Mouse (Mus musculus) gastrocnemius, adult 18-20 months (tissue): Measurements from ENCODE around the gene Clec18a. TPM values are rescaled to one million over a fixed set of nuclear protein-coding genes. Genes with fewer than 3 reads are reported as not detected.
"Not testable (repeated sequence)": the region's sequence is repeated elsewhere in the genome, so short reads cannot be mapped to it uniquely, and the experiment has no call there.

Source experiments
- DNase-seq: peaks from one replicate; pipeline ENCODE4 v3.0.0; 2021; ENCODE audit warnings: low spot score
- long read RNA-seq, 2 experiments: library from polyadenylated mRNA; stranded (forward); transcript quantifications; one replicate each; pipeline ENCODE4 v2.0.0; 2021
- total RNA-seq, 2 experiments: library from RNA; stranded (reverse); gene quantifications; 2 replicates each; pipeline ENCODE4 v1.2.3; 2021

Clec18a gene
- total RNA-seq = under 1 TPM; 0.38 to 0.62 TPM
- long read RNA-seq, experiment 1, partial matches to known transcripts = 0 of 2 reads
- long read RNA-seq, experiment 1, other reads (novel, unspliced or antisense) = 2 of 2 reads
- long read RNA-seq, experiment 2 = 0 reads

GRCm38 (mm10) chr8:111092326-111092725 lies at the start of gene Clec18a:
Clec18a (minus strand) TSS chr8:111092426.
- DNase-seq = not testable (repeated sequence)

GRCm38 (mm10) chr8:111130756-111131155 lies 38.5 kb upstream of the Clec18a start:
- DNase-seq = no peak

GRCm38 (mm10) chr8:111119481-111119880 lies 27.3 kb upstream of the Clec18a start:
- DNase-seq = no peak

GRCm38 (mm10) chr8:111114891-111115290 lies 22.7 kb upstream of the Clec18a start:
- no peak for DNase-seq

- peak; percentile 12 for DNase-seq
These were observed 2.6 kb upstream of the Clec18a start for GRCm38 (mm10) chr8:111094719-111095302.

- DNase-seq = peak; percentile 91
These were observed 1.9 kb upstream of the Clec18a start, which contains the start of gene Pdpr for GRCm38 (mm10) chr8:111093865-111094718. Pdpr (plus strand) TSS chr8:111094630.

GRCm38 (mm10) chr8:111091706-111092105 lies 520 bp downstream of the Clec18a start:
- DNase-seq = peak; percentile 64

GRCm38 (mm10) chr8:111090126-111090525 lies 2.1 kb downstream of the Clec18a start:
- DNase-seq = peak; percentile 79

GRCm38 (mm10) chr8:111083936-111084335 lies 8.3 kb downstream of the Clec18a start:
- not testable (repeated sequence) for DNase-seq

GRCm38 (mm10) chr8:111081580-111082258 lies 10.5 kb downstream of the Clec18a start:
- DNase-seq = no peak

GRCm38 (mm10) chr8:111079861-111080271 lies 12.4 kb downstream of the Clec18a start:
- peak; percentile 51 for DNase-seq

- DNase-seq = no peak
These were observed 12.8 kb downstream of the Clec18a start for GRCm38 (mm10) chr8:111079461-111079860.

GRCm38 (mm10) chr8:111075926-111076325 lies 16.3 kb downstream of the Clec18a start:
- no peak for DNase-seq

- DNase-seq = not testable (repeated sequence)
These were observed 23.6 kb downstream of the Clec18a start for GRCm38 (mm10) chr8:111068660-111069059.

GRCm38 (mm10) chr8:111067439-111067838 lies 24.8 kb downstream of the Clec18a start:
- DNase-seq = no peak

- DNase-seq = no peak
These were observed 25.9 kb downstream of the Clec18a start for GRCm38 (mm10) chr8:111066308-111066707.

- DNase-seq = no peak
These were observed 29.3 kb downstream of the Clec18a start for GRCm38 (mm10) chr8:111062893-111063292.

- DNase-seq = peak; percentile 86
These were observed 30.0 kb downstream of the Clec18a start for GRCm38 (mm10) chr8:111062072-111062757.

GRCm38 (mm10) chr8:111061688-111062071 lies 30.5 kb downstream of the Clec18a start:
- DNase-seq = no peak

GRCm38 (mm10) chr8:111058946-111059572 lies 33.2 kb downstream of the Clec18a start:
- no peak for DNase-seq
